Mouse (Mus musculus) kidney, adult 10 weeks (tissue): Measurements from ENCODE around the gene Gm5483. TPM values are rescaled to one million over a fixed set of nuclear protein-coding genes. Genes with fewer than 3 reads are reported as not detected.

Experiments
- polyA plus RNA-seq: library from polyadenylated mRNA; stranded (reverse); fragments of 350-450 nt; fragmentation: Illumina TruSeq; extraction: RNeasy Lipid Tissue Mini Kit (QIAGEN cat#74804); gene quantifications from one replicate; pipeline ENCODE4 v1.2.3, GENCODE M21; 2014; ENCODE audit warnings: low read depth, low replicate concordance

Gm5483 gene
- not detected for polyA plus RNA-seq

DNA sequence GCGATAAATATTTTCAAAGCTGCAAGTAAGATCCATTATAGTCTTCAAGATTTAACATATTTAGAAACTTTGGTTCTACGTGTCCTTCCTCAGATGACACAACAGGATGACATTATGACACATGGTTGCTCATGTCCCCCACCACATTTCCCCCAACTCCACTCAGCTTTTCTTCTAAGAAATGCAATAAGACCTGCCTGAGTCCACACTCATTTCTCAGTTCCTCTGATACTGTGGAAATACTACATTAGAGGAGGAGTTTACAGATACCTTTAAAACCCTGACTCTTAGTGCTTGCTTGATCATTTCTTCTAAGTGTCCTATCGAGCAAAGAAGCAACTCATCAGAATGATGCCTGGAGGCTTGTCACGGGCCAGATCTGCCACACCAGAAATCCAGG is at the start of gene Gm5483:
Gene Gm5483 (plus strand): TSS at position 301 of the 400 bp plus-strand sequence.

DNA sequence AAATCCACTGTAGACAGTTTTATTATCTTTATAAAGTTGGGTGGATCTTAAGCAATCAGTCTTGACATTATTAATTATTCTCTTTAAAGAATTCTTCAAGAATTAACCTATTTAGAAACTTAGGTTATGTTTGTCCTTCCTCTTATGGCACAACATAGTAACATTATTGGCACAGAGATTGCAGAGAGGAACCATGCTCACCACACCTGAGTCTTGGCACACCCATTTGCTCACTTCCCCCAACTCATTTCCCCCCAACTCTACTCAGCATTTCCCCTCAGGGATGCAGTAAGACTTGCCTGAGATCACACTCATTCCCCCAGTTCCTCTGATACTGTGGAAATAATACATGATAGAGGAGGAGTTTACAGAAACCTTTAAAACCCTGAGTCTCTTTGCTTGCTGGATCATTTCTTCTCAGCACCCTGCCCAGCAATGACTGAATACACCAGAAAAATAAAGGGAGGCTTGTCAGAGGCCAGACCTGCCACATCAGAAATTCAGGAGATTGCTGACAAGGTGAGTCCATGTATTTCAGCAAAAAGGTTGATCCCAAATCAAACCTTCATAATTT is 27.5 kb upstream of the Gm5483 start, which contains the start of gene Stfa2l1:
Gene Stfa2l1 (plus strand): TSS at position 410 of the 574 bp plus-strand sequence.

DNA sequence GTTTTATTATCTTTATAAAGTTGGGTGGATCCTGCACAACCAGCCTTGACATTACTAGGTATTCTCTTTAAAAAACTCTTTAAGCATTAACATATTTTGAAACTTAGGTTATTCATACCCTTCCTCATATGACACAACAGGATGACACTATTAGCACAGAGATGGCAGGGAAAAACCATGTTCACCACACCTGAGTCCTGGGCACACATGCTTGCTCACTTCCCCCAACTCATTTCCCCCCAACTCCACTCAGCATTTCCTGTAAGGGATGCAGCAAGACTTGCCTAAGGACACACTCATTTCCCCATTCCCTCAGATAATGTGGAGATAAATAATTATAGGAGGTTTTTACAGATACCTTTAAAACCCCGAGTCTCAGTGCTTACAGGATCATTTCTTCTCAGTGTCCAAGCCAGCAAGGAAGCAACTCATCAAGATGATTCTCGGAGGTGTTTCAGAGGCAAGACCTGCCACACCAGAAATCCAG is 26.0 kb downstream of the Gm5483 start, which contains the start of gene Gm5416:
Gene Gm5416 (plus strand): TSS at position 437 of the 487 bp plus-strand sequence.

DNA sequence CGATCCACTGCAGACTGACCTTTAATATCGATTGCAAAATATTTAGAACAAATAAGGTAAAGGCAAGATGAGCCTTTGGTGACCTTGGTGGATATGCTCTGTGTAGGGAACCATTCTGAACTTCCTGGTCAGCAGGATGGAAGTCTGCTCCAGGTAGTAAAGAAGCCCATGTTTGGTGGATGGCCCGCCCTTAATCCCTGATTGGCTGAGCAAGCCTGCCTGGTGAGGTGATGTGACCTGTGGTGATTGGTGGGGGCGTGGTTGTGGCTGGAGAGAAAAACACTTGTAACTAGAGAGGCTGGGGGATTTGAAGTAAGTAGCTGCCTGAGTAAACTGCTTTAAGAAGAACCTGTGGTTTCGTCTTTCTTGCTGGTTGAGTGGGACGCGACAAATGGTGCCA is 37.2 kb downstream of the Gm5483 start, which contains the start of gene 2010005H15Rik:
Gene 2010005H15Rik (plus strand): TSS at position 301 of the 400 bp plus-strand sequence.

Other genes with a start within 250 kb of the Gm5483 start
- gene Parp9, start 245.7 kb upstream of the Gm5483 start, polyA plus RNA-seq: 22.2 TPM
- gene Dtx3l, start 245.1 kb upstream of the Gm5483 start, polyA plus RNA-seq: 10.8 TPM
- 72.4 TPM for gene Kpna1, start 205.5 kb upstream of the Gm5483 start, polyA plus RNA-seq
- gene Wdr5b, start 143.0 kb upstream of the Gm5483 start, polyA plus RNA-seq: 8.0 TPM
- gene Fam162a, start 112.6 kb upstream of the Gm5483 start, polyA plus RNA-seq: 120 TPM
- 186 TPM for gene Ccdc58, start 112.5 kb upstream of the Gm5483 start, polyA plus RNA-seq
- not detected for gene Csta1, start 53.0 kb upstream of the Gm5483 start, polyA plus RNA-seq
- not detected for gene Stfa2l1, start 27.4 kb upstream of the Gm5483 start, polyA plus RNA-seq
- not detected for gene Gm5416, start 26.2 kb downstream of the Gm5483 start, polyA plus RNA-seq
- gene 2010005H15Rik, start 37.3 kb downstream of the Gm5483 start, polyA plus RNA-seq: not detected
- gene Stfa1, start 92.7 kb downstream of the Gm5483 start, polyA plus RNA-seq: not detected
- not detected for gene BC117090, start 150.1 kb downstream of the Gm5483 start, polyA plus RNA-seq
- not detected for gene BC100530, start 183.5 kb downstream of the Gm5483 start, polyA plus RNA-seq
- not detected for gene Stfa2, start 224.2 kb downstream of the Gm5483 start, polyA plus RNA-seq